Comparison of ENCODE assay signal across 8 mouse cellular contexts in genomic region chr2:170596726-170597125, GRCm38 (mm10). TPM values are rescaled to one million over a fixed set of nuclear protein-coding genes. Genes with fewer than 3 reads are reported as not detected.
DNase-seq lines count a peak whose midpoint lies in the region; ATAC-seq lines count a peak whose summit lies in the region.

No protein-coding gene starts in this region.

- H3K9ac ChIP-seq in heart, embryonic 11.5 days (ENCODE audit: low read depth, low read length) = no peak overlapping the region

- H3K27me3 ChIP-seq in heart, embryonic 11.5 days (ENCODE audit: control insufficient read depth, insufficient read depth, low read length) = no peaks in the 10 kb centered on the region

- 14% methylated on average over 1 of the region's 1 CpGs for WGBS in heart, embryonic 11.5 days (ENCODE audit: insufficient replicate concordance)

- peak; percentile 69 to 84 for DNase-seq in heart, postnatal 10 days
- peak; percentile 68 for DNase-seq in NIH3T3 (ENCODE audit: low read depth)
- peak; percentile 13 to 21 for DNase-seq in cerebellum, postnatal 36 days
- peak; percentile 64 to 78 for DNase-seq in left cerebral cortex, postnatal 25 days (ENCODE audit: low spot score in 2 of 2)
- peak; percentile 20 for DNase-seq in retina, adult 2 months (ENCODE audit: low read depth, low spot score)

- H3K4me1 ChIP-seq in heart, embryonic 11.5 days (ENCODE audit: control insufficient read depth, insufficient read depth, low read length) = no peaks in the 10 kb centered on the region

- H3K4me2 ChIP-seq in heart, embryonic 11.5 days = no peak overlapping the region

- no peaks in the 10 kb centered on the region for H3K36me3 ChIP-seq in heart, embryonic 11.5 days (ENCODE audit: control insufficient read depth, insufficient read depth, low read length)

- H3K9me3 ChIP-seq in heart, embryonic 11.5 days (replicated peaks; ENCODE audit: control insufficient read depth, low read length) = no peaks in the 10 kb centered on the region

- no peak overlapping the region for H3K4me3 ChIP-seq in heart, embryonic 11.5 days (ENCODE audit: low read depth, low read length)

- intact Hi-C loops in heart, postnatal 10 days (cut with DNase I) = loop anchor here (1.0 kb wide), 2 partner anchors 76 to 277 kb away; no protein-coding TSS in a partner anchor
- intact Hi-C loops in left cerebral cortex, postnatal 25 days (cut with DNase I) = loop anchor here (1.0 to 5.0 kb wide), 2 partner anchors 76 to 276 kb away; no protein-coding TSS in a partner anchor

- no peak overlapping the region for H3K27ac ChIP-seq in heart, embryonic 11.5 days (ENCODE audit: low read depth, low read length)

- no peak for ATAC-seq in heart, embryonic 11.5 days (replicated peaks; ENCODE audit: insufficient number of reproducible peaks, low FRiP score, low TSS enrichment)
- ATAC-seq in hematopoietic stem cell, adult 5-6 weeks (replicated peaks in 1 of 2; ENCODE audit: insufficient read depth in 1 of 2, low FRiP score in 2 of 2, low TSS enrichment in 1 of 2, low read depth in 1 of 2, poor library complexity in 2 of 2, severe bottlenecking in 2 of 2) = peak; percentile 53 to 63; a peak in 2 of 4 replicates
- ATAC-seq in megakaryocyte, adult 5-6 weeks (ENCODE audit: poor library complexity, severe bottlenecking) = no peak

RNA-seq across cellular contexts. Expression of gene 4930470P17Rik, which starts 5.1 kb away (rescaled TPM):
- not detected for total RNA-seq in heart, postnatal 10 days (2021)
- polyA plus RNA-seq in heart, embryonic 11.5 days (2014; fragmentation: Nextera tagmentation; extraction: Ambion mirVana) = not detected in 2 replicates
- not detected in 2 replicates for total RNA-seq in hematopoietic stem cell, adult 5-6 weeks (2017)
- not detected for total RNA-seq in left cerebral cortex, postnatal 25 days (2021)
- total RNA-seq in megakaryocyte, adult 5-6 weeks (2015) = not detected in 2 replicates
- total RNA-seq in megakaryocyte, adult 5-6 weeks (2017) = not detected in 2 replicates

Comparison
In these comparisons a context has a peak if more than half of its experiments do, and no peak if none do; other contexts are left out.
1. DNase-seq: peak in every context shown above with its lines; median percentile 76 in heart, postnatal 10 days; 71 in left cerebral cortex, postnatal 25 days; 68 in NIH3T3; 20 in retina, adult 2 months; 17 in cerebellum, postnatal 36 days.
2. ATAC-seq: peak in hematopoietic stem cell, adult 5-6 weeks (2 of 2); none in heart, embryonic 11.5 days (single experiment) and megakaryocyte, adult 5-6 weeks (single experiment).